Mouse (Mus musculus) olfactory bulb, adult 2 months (tissue): Measurements from ENCODE around the gene B4galnt2. TPM values are rescaled to one million over a fixed set of nuclear protein-coding genes. Genes with fewer than 3 reads are reported as not detected.

ENCODE experiments used
- H3K27ac ChIP-seq: fragments of 200-500 bp; 2 replicates; pipeline ENCODE4 v1.5.1; 2012; ENCODE audit warnings: low read depth, low read length; ENCODE audit not compliant: insufficient read depth
- H3K4me1 ChIP-seq: fragments of 200-500 bp; 2 replicates; pipeline ENCODE4 v1.6.1; 2012; ENCODE audit warnings: low read length; ENCODE audit not compliant: control insufficient read depth, insufficient read depth
- H3K4me3 ChIP-seq: fragments of 200-500 bp; 2 replicates; pipeline ENCODE4 v1.5.1; 2012; ENCODE audit warnings: mild to moderate bottlenecking, low read depth, low read length, moderate library complexity; ENCODE audit not compliant: insufficient read depth
- CTCF ChIP-seq: fragments of 200-500 bp; IDR thresholded peaks from 2 replicates; pipeline ENCODE4 v1.5.1; 2012; ENCODE audit warnings: low read depth, mild to moderate bottlenecking, low read length, moderate library complexity; ENCODE audit not compliant: insufficient read depth
- POLR2A ChIP-seq: fragments of 200-500 bp; IDR thresholded peaks from 2 replicates; pipeline ENCODE4 v1.6.1; 2012; ENCODE audit warnings: mild to moderate bottlenecking, low read depth, low read length, moderate library complexity; ENCODE audit not compliant: insufficient read depth
- WGBS: fragments of 180-500 bp; shearing (Covaris S2); methylation state at CpG from one replicate; pipeline ENCODE4 v1.1.7; 2018; 5-methylcytosine and 5-hydroxymethylcytosine counted together
- polyA plus RNA-seq: library from polyadenylated mRNA; stranded (reverse); fragments of >200 nt; gene quantifications from 2 replicates; pipeline ENCODE4 v1.2.4, GENCODE M21; 2012; ENCODE audit warnings: low replicate concordance; ENCODE audit not compliant: missing spikeins, insufficient read depth, insufficient read length

The B4galnt2 gene
- polyA plus RNA-seq, 1 experiment = not detected

DNA sequence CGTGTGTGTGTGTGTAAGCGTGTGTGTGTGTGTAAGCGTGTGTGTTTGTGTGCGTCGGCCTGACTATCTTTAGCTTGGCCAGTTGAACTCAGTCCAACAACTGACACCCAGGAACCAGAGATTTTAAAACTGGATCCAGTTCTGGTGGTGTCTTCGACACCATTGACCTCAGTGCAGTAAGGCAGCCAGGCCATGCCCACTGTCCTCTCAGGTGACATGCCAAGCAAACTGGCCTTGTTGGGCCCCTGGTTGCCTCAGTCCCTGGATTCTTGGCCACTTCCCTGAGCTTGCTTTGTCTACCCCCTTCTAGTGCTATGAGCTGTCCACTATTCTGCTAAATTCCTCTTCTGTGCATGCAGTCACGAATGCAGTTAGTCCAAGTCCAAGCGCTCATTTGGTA, 53.3 kb downstream of the B4galnt2 start:
- 95% methylated on average over 8 of the region's 8 CpGs for WGBS
- Histone ChIP-seq H3K4me1 (no peaks in the 10 kb centered on the region), H3K27ac (no peak overlapping the region), H3K4me3 (no peak overlapping the region)
- TF ChIP-seq CTCF = no peak
- no peak for TF ChIP-seq POLR2A

DNA sequence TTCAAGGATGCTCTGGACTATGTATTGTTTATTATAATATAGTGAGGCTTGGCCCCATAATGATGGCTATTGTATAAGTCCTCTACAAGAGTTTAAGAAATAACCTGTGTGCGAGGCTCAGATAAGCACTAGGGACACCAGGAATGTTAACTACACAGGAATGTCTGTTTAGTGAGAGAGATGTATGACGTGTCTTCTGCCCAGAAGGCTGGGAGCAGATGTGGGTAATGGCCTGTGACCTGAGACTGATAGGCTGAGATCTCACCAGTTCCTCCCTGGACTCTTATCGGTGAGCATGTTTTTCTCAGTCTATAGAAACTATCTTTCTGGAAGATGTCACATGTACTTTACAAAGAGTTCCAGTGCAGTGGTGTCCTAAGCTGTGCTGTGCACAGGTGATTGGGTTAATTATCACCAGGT, 54.6 kb downstream of the B4galnt2 start:
- WGBS = 38% methylated on average over 3 of the region's 3 CpGs
- Histone ChIP-seq H3K4me1 (no peaks in the 10 kb centered on the region), H3K27ac (no peak overlapping the region), H3K4me3 (peak overlapping the region; percentile 82)
- TF ChIP-seq POLR2A = no peak
- no peak for TF ChIP-seq CTCF

DNA sequence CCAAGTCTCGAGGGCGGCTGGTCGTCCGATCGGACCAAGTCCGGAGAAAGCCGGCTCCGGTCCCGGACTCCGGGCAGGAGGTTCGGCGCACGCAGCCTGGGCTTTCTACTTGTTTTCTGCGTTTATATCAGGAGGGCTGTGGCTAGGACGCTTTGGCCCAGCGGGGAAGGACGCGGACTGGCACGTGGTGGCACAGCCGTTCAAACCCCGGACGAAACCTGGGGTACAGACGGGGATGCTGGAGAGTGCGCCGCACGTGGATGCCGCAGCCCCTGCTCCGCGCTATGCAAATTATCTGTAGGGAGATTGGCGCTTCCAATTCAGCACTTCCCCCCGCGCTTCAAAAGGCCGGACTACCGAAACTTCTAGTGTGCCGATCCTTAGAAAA, 55.2 kb downstream of the B4galnt2 start:
- TF ChIP-seq POLR2A (no peak), CTCF (no peak)
- Histone ChIP-seq H3K4me1 (no peaks in the 10 kb centered on the region), H3K27ac (peak overlapping the region; percentile 36), H3K4me3 (peak overlapping the region; percentile 82)
- under 1% methylated on average over 35 of the region's 35 CpGs for WGBS

DNA sequence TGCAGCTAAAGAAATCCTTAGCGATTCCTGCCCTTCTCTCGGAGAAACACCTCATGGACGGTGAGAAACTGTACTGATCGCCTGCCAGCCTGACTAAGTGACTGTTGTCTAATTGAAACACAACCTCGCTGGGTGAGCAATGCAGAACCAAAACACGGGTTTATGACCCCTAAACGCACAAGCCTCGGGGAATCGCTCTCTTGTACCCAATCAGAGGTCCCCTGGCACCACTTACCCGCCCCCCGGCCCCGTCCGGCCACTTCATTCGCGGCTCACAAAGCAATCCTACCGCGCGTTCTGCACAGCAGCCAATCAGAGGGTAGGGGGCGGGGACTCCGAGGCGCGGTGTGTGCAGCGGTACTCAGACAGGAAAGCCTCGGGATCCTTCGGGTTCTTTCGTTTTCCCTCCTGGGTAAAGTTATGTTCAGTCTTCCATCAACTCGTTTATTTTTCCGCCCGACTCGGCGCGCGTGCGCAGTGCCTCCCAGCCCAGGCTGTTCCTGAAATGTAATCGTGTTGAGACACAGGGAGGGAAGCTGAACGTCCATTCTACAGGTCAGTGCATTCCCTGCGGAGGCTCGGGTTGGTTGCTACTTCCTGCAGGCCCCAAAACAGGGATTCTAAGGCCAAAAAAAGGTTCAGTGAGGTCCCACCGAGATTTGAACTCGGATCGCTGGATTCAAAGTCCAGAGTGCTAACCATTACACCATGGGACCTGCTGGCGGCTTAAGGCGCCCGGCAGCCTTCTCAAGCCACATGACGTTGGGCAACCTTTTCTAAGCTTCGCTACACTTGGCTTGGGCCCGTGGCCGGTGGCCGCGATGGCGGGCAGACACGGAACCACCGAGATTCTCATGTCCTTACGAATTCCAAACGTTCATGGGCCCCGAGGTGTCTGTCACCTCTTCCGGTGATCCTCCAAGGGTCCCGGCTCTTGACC, 55.9 kb downstream of the B4galnt2 start:
- H3K4me3 ChIP-seq = peak overlapping the region; percentile 82
- H3K4me1 ChIP-seq = no peaks in the 10 kb centered on the region
- peak; percentile 16; the same call in 1 of the 2 replicates for TF ChIP-seq POLR2A
- TF ChIP-seq CTCF = no peak
- WGBS = under 1% methylated on average over 58 of the region's 58 CpGs
- H3K27ac ChIP-seq = peak overlapping the region; percentile 87

DNA sequence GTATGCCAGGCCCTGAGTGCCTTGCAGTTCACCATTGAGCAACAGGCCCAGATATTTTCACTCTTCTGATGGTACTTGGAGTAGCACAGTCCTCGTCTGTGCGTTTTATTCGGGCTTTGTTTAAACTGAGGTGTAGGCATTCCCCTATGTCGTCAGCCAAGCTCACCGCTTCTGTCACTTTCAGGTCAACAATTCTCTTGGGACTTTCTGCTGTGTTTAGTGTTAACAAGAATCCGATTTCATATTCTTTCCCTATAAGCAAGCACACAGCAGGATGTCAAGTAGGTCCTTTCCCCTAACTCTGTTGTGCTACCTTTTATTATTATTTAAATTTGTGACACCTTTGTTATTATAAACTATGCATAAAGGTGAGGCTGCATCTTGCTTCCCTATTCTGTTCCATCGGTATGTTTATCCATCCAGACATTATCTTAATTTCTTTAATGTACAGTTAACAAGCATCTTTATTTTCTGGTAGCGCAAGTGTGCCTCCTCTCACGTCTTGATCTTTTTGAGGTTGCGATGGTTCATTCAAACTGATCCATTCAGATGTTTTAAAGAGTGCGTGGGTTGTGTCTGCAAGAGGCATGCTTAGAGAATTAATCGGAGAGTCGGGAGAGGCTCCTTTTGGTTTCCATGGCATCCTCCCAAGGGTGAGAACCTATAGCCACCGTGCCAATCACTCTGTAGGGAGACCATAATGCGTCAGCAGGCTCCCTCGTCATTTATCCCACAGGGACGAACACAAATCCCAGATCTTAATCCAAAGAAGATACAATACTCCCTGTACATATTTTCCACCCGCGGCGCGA, 56.8 kb downstream of the B4galnt2 start:
- Histone ChIP-seq H3K4me1 (no peaks in the 10 kb centered on the region), H3K27ac (peak overlapping the region; percentile 87), H3K4me3 (peak overlapping the region; percentile 79)
- WGBS = 17% methylated on average over 21 of the region's 21 CpGs
- TF ChIP-seq POLR2A (no peak), CTCF (no peak)

DNA sequence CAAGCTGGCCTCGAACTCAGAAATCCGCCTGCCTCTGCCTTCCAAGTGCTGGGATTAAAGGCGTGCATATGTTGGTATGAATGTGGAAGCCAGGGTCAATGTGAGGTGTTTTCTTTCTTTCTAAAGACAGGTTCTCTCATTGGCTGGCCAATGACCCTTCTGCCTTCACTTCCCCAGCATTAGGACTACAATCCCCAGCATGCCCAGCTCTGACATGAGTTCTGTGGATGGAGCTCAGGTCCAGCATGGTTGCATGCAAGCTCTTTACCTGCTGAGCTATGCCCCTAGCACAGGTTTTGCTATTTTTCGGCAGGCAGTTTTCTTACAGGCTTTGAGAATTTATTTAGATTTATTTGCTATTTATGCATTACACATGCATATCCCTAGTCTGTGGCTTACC, 57.4 kb downstream of the B4galnt2 start:
- 79% methylated on average over 4 of the region's 4 CpGs for WGBS
- TF ChIP-seq CTCF = no peak
- no peak for TF ChIP-seq POLR2A
- no peaks in the 10 kb centered on the region for H3K4me1 ChIP-seq
- H3K27ac ChIP-seq = no peak overlapping the region
- no peak overlapping the region for H3K4me3 ChIP-seq

DNA sequence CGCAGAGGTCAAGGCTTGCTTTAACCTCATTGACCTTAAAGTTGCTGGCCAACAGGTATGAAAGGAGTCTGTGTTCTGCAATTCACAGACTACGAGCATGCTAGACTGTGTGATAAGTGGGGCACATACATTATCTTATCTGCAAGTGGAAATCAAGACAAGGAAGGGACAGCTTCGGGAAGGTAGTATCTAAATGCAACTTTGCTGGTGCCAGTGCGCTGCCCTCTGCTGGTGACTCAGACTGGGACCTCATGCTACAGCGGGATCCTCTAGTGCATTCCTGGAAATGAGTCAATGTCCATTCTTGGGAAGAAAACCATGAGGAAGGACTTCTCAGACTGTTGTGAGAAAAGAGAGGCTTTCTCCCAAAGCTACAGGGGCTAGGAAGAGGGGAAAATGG, 61.0 kb downstream of the B4galnt2 start:
- 47% methylated on average over 5 of the region's 5 CpGs for WGBS
- no peak for TF ChIP-seq POLR2A
- TF ChIP-seq CTCF = no peak

DNA sequence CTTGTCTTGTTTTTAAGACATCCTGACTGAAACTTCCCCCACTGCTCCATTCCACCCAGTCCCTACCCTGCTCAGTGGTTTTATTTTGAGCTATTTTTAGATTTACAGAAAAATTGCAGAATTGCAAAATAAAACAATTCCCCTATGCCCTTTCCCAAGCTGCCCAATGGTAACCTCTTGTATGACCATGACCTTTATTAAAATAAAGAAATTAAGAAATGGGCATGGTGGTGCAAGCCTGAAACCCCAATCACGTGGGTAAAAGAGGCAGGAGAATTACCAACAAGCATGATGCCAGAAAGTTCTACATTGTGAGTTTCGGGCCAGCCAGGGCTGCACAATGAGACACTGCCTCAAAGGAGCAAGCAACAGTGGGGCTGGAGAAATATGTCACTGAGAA, 63.8 kb downstream of the B4galnt2 start:
- no peak for TF ChIP-seq POLR2A
- TF ChIP-seq CTCF = no peak
- H3K27ac ChIP-seq = no peak overlapping the region
- H3K4me1 ChIP-seq = no peaks in the 10 kb centered on the region
- H3K4me3 ChIP-seq = no peak overlapping the region
- 59% methylated on average over 2 of the region's 2 CpGs for WGBS

More for the DNA sequence above, 61.0 kb downstream of the B4galnt2 start:
- Histone ChIP-seq H3K27ac (no peak overlapping the region), H3K4me3 (no peak overlapping the region), H3K4me1 (no peaks in the 10 kb centered on the region)

DNA sequence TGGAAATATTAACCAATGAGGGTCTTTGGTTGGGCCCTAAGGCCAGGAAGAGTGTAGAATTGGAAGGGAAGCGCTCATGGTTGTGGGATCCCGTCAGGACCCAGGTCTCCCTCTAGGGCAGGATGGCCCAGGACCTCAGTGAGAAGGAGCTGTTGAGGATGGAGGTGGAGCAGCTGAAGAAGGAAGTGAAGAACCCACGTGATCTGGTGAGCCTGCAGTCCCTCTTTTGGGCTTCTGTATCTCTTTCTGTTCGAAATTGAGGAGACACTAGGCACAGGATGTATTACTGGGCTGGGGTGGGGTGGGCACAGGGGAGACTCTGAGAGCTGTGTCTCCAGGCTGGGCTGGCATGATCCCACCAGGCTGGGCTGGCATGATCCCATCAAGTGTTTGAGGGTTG, 69.8 kb downstream of the B4galnt2 start:
- WGBS = 70% methylated on average over 4 of the region's 4 CpGs
- peaks cover 12% of the 10 kb centered on the region for H3K4me1 ChIP-seq
- TF ChIP-seq CTCF = no peak
- no peak for TF ChIP-seq POLR2A
- H3K4me3 ChIP-seq = no peak overlapping the region
- H3K27ac ChIP-seq = no peak overlapping the region
